Mouse (Mus musculus) thymus, postnatal 36 days (tissue): Measurements from ENCODE around the gene Pnpla7.

Source experiments
- DNase-seq, 2 experiments: peaks; one replicate each; pipeline ENCODE4 v3.0.0; 2022; ENCODE audit warnings: mixed read lengths in 2 of 2

The Pnpla7 gene

GRCm38 (mm10) chr2:25078967-25079366 is 103.1 kb downstream of the Pnpla7 start:
- no peak for DNase-seq

GRCm38 (mm10) chr2:25080076-25080475 is 104.2 kb downstream of the Pnpla7 start, which contains the start of gene Entpd8:
Gene Entpd8, plus strand, starts transcription at chr2:25080304.
- no peak for DNase-seq

GRCm38 (mm10) chr2:25083697-25084096 is 107.9 kb downstream of the Pnpla7 start:
- DNase-seq, result no peak

- DNase-seq, result no peak
These were observed 109.7 kb downstream of the Pnpla7 start for GRCm38 (mm10) chr2:25085571-25085970.

GRCm38 (mm10) chr2:25087842-25088241 is 112.0 kb downstream of the Pnpla7 start:
- DNase-seq, result no peak

- no peak for DNase-seq
These were observed 112.8 kb downstream of the Pnpla7 start for GRCm38 (mm10) chr2:25088636-25089035.

GRCm38 (mm10) chr2:25094785-25095108 is 118.9 kb downstream of the Pnpla7 start:
- DNase-seq, result no peak

GRCm38 (mm10) chr2:25095109-25095850 is 119.4 kb downstream of the Pnpla7 start, which contains the start of gene Noxa1:
Gene Noxa1, minus strand, starts transcription at chr2:25095149.
- DNase-seq, result no peak

GRCm38 (mm10) chr2:25098005-25098615 is 122.3 kb downstream of the Pnpla7 start:
- DNase-seq, result no peak

GRCm38 (mm10) chr2:25098956-25099355 is 123.1 kb downstream of the Pnpla7 start:
- DNase-seq, result no peak

- DNase-seq, result no peak
These were observed 123.9 kb downstream of the Pnpla7 start for GRCm38 (mm10) chr2:25099703-25100102.
